Mouse (Mus musculus) cerebellum, adult 2 months (tissue): ENCODE results near the gene Fahd2a.

Experiments
- CTCF ChIP-seq: fragments of 200-500 bp; IDR thresholded peaks from 2 replicates; pipeline ENCODE4 v1.5.1; 2011; ENCODE audit warnings: low read depth, mild to moderate bottlenecking, control low read depth, low read length, moderate library complexity, borderline replicate concordance; ENCODE audit not compliant: insufficient read depth
- POLR2A ChIP-seq: fragments of 200-500 bp; IDR thresholded peaks from 2 replicates; pipeline ENCODE4 v1.6.1; 2011; ENCODE audit warnings: low read length, control low read depth, borderline replicate concordance; ENCODE audit not compliant: insufficient read depth

GRCm38 (mm10) chr2:127444055-127444789 is at the start of gene Fahd2a:
- no peak for TF ChIP-seq CTCF
- TF ChIP-seq POLR2A, result peak; percentile 67; the same call in 1 of the 2 replicates
